Mouse (Mus musculus) granulocyte monocyte progenitor cell, adult 5-6 weeks (primary cell): Measurements from ENCODE around the gene Dnttip1. TPM values are rescaled to one million over a fixed set of nuclear protein-coding genes. Genes with fewer than 3 reads are reported as not detected.
A peak's percentile ranks its signal among the peaks of the same experiment; 100 is the strongest.

Source experiments
- ATAC-seq: replicated peaks from 2 replicates; pipeline ENCODE4 v1.8.0; 2016; ENCODE audit warnings: mild to moderate bottlenecking, moderate TSS enrichment, inconsistent platforms; ENCODE audit not compliant: poor library complexity, severe bottlenecking
- total RNA-seq, 2 experiments: library from RNA; stranded (forward) in 1 of 2; stranded (reverse) in 1 of 2; fragments of 200-712, 200-1000 nt in 1 of 2; fragments of >200 nt in 1 of 2; fragmentation: Nextera tagmentation in 1 of 2; gene quantifications; 2 replicates each; pipeline ENCODE4 v1.2.3; 2014 to 2017

Gene Dnttip1
- total RNA-seq, 2 experiments from 2014 or later = 27.3 to 36.9 TPM

GRCm38 (mm10) chr2:164752454-164752853 is 6.7 kb downstream of the Dnttip1 start:
- ATAC-seq = no peak

DNA sequence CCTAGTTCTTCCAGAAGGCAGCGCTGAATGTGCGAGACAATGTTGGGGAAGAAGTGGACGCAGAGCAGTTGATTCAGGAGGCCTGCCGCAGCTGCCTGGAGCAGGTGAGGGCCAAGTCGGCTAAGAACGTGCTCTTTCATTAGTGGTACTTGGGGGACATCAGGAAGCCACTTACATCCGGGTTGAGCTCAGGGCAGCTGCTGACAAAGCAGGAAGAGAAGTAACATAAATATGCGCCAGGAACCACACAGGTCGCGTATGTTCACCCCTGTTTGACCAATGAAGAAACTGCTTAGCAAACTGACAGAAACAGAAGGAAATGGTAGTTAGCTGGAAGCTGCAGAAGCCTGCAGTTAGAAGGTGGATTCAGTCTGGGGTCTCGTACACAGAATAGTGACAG is 8.3 kb downstream of the Dnttip1 start:
- peak; percentile 55 for ATAC-seq

- ATAC-seq = no peak
Observed at GRCm38 (mm10) chr2:164754800-164755199, 9.0 kb downstream of the Dnttip1 start.

DNA sequence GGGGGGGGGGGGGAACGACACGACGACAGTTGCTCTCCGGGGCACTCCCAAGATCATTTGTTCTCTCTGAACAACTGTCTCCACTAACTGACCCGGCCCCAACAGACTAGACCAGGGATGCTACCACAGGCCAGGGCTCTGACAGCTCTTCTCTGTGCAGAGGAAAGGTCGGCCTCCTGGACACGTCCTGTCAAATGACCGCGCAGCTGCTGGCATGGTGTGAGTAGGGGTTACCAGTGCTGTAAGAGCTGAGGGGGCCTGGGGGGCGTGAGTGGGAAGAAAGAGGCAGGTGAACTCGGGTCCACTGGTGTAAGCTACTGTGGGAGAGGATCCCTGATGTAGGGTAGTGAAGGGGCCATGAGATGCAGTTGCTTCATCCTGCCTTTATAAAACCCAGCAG is 12.1 kb downstream of the Dnttip1 start:
- no peak for ATAC-seq

- no peak for ATAC-seq
Observed at GRCm38 (mm10) chr2:164758692-164759091, 12.9 kb downstream of the Dnttip1 start.

- ATAC-seq = peak; percentile 61
Observed at GRCm38 (mm10) chr2:164760059-164760833, 14.5 kb downstream of the Dnttip1 start.

- ATAC-seq = no peak
Observed at GRCm38 (mm10) chr2:164761502-164761901, 15.7 kb downstream of the Dnttip1 start.

GRCm38 (mm10) chr2:164761971-164762370 is 16.2 kb downstream of the Dnttip1 start:
- ATAC-seq = no peak

DNA sequence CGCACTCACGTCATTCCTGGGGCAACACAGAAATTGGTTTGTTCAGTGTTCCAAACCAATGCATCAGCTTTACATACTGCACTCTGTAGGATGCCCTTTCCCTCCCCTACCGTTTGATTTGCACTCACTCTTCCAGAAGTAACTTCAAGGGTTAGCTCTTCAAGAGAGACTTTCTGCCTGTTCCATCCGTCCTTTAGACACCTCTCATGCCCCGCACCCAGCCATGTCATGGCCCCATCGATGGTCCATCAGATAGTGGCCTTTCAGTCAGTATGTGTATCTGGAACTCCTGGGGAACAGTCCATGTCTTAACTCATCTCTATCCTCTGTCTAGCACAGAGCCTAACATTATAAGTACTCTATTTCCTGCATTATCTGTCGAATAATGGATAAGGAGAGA is 16.8 kb downstream of the Dnttip1 start:
- no peak for ATAC-seq

- no peak for ATAC-seq
Observed at GRCm38 (mm10) chr2:164765841-164766240, 20.1 kb downstream of the Dnttip1 start.

DNA sequence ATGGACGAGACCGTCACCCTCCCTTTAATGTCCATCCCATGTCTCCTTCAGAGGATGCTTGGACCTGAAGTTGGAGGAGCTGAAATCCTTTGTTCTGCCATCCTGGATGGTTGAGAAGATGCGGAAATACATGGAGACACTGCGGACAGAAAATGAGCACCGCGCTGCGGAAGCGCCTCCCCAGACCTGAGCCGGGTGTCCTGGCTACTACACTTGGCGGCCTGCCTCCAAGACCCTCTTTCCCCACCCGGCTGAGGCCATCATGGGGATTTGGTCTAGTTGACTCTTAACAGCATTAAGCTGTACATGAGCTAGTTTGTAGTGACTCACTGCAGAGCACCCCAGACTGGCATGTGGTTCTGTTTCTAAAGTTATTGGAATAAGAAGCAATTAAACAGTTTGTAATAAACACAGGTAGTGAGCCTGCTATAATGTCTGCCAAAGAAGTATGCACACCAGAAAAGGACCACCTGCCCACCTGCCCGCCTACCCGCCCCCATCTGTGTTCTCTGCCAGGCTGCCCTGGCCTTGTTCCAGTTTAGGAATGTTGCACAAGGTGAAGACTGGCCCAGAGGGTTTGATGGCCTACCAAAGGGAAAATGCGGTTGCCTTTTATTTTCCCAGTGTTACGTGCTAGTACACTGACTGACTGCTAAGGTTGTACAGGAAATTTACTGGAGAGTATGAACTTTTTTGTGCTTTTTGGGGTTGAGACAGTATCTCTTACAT is 22.2 kb downstream of the Dnttip1 start:
- ATAC-seq = no peak

GRCm38 (mm10) chr2:164769258-164770037 is 23.7 kb downstream of the Dnttip1 start, which contains the start of gene Ube2c:
Ube2c (plus strand) TSS chr2:164769898.
- peak; percentile 97 for ATAC-seq

- peak; percentile 3; the same call in 1 of the 2 replicates for ATAC-seq
Observed at GRCm38 (mm10) chr2:164770279-164770678, 24.5 kb downstream of the Dnttip1 start.

DNA sequence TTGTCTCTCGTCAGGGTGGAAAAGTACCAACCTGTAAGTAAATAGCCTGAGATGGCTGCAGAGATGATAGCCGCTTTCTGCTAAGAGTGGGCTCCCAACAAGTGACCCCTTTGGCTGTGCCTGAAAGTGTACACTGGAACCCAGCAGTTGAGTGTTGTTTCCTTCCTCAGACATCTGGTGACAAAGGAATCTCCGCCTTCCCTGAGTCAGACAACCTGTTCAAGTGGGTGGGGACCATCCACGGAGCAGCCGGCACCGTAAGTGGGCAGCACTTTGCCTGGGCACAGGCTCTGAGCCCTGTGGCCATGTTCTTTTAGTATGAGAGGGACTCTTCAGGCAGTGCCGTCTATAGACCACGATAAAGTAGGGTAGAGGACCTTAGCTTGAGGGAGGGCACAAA is 25.3 kb downstream of the Dnttip1 start:
- no peak for ATAC-seq

DNA sequence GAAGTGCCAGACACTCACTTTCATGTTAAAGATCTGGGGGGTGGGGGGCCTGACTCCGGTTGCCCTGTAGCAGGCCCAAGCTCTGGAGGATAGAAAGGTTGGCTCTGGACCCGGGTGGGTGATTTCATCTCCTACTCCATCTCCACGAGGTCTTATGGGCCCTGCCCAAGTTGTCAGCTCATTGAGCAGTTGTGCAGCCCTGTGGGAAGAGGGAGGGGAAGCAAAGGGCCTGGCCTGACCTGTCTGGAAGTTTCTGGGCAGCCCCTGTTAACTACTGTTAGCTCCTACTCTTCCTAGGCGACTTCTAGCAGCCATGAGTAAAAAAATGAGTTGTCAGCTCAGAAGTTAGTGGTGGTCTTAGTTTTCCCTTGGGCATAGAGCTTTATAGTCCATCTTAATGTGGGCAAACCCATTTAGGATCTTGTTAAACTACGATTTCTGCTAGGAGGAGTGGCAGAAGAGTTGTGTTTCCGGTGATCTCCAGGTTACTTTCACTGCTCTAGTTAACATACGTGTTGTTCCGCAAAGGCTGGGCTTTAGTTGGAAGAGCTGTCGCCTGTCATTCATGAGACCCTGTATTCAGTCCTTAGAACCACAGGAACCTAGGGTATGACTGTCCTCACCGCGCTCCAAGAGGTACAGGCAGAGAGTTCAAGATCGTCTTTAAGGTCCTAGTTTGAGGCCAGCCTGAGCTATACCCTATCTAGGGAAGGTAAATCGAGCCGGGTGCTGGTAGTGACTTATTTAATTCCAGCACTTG is 27.6 kb downstream of the Dnttip1 start:
- ATAC-seq = no peak

GRCm38 (mm10) chr2:164773989-164774364 is 28.2 kb downstream of the Dnttip1 start:
- no peak for ATAC-seq

GRCm38 (mm10) chr2:164776130-164776529 is 30.3 kb downstream of the Dnttip1 start:
- no peak for ATAC-seq

DNA sequence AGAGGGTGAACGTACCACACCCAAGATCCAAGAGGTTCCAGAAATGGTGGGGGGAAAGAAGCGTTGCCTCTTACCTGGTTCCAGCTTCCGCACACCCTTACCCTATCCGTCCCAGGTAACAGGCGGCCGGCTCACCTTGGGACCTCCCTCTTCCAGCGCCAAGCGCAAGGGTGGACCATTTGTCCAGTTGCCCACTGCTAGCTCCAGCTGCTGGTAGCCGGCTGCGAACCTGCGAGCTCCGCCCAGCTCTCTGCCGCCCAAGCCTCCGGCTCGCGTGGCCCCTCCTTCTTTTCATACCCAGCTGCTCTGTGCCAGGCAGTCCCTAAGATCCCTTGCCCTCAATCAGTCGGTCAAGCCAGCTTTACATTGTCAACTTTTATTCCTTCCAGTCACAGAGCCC is 31.0 kb downstream of the Dnttip1 start:
- ATAC-seq = no peak

DNA sequence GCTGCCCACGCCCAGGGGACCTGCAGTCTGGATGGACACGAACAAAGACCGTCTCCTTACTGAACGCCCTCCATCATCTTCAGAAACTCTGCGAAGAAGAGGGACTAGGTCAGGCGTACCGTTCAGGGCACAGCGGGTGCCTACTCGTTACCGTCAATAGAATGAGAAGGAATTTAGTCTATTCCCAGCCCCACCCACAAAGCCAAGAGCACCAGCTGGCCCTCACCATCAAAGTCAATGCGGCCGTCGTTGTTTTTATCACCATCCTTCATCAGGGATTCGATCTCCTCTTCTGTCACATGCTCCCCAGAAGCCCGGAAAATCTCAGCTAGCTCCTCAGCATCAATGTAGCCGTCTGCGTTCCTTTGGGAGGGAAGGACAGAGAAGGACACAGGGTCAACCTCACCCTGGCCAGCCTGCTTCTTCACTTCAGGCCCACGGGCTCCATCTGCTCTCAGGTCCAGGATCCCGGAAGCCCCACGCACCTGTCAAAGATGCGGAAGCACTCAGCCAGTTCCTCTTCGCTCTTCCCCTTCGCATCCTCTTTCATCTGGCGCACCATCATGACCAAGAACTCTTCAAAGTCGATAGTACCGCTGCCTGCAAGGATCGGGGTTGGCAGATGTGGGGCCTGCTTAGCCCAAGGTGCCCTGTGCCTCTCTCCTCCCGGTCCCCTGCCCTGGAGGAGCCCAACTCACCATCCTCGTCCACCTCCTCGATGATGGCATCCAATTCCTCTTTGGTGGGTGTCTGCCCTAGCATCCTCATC is 31.6 kb downstream of the Dnttip1 start:
- ATAC-seq = no peak

DNA sequence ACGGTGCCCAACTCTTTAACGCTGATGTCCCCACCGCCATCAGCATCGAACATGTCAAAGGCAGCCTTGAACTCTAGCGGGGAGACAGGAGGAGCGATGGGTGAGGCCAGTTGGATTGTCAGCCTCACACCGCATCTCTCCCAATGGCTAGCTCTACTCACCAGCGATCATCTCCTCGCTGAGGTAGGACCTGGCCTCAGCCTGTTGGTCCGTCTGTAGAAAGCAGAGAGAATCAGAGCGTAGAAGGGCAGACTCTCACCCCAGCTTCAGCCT is 32.2 kb downstream of the Dnttip1 start:
- no peak for ATAC-seq
